Mouse (Mus musculus) T-helper 2 cell (primary cell): ENCODE measurements around the gene Slc35f1.

Source experiments
- in situ Hi-C: fragments of 300-600 bp; cut with MboI, MseI; formaldehyde crosslinking; loops from one replicate; pipeline ENCODE4 v1.15.1; 2025; ENCODE audit warnings: high pct_unique_total_duplicates

Gene Slc35f1

GRCm38 (mm10) chr10:52926330-52926729 is 236.0 kb downstream of the Slc35f1 start:
- in situ Hi-C loops, result no loop called here

DNA sequence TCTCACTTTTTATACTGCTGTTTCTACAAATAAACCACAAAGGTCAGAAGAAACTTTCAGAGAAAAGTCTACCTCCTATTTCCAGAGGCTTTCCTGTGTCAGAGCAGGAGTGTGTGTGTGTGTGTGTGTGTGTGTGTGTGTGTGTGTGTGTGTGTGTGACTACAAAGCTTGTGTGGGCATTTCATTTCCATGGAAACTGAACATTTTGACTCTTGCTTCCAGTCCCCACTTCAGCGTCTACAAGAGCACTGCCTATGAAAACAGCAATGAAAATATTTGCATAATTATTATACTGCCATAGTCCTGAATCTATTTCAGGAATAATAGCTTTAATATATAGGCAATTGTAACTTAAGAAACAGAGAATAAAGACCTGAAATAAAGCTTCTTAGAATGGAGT is 241.8 kb downstream of the Slc35f1 start:
- in situ Hi-C loops, result no loop called here

DNA sequence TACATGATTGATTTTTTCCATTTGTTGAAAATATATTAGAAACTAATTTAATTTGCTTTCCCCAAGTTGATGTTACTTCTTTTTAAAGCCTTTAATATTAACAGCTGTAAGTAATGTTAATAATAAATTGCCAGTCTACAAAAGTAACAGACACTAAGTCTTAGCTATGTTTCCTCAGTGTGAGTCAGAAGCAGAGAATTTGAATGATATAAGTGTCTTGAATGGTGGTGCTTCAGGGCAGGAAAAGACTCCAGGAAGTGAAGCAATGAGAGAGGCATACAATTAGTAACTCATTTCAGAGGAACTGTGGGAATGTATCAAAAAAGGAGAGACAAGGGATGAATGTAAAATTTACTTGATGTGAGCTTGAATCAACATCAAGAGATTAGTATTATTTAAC is 244.3 kb downstream of the Slc35f1 start:
- in situ Hi-C loops, result no loop called here

- in situ Hi-C loops, result no loop called here
Measured at GRCm38 (mm10) chr10:52940111-52940830, 249.9 kb downstream of the Slc35f1 start.

GRCm38 (mm10) chr10:52940831-52941216 is 250.5 kb downstream of the Slc35f1 start:
- in situ Hi-C loops, result no loop called here

DNA sequence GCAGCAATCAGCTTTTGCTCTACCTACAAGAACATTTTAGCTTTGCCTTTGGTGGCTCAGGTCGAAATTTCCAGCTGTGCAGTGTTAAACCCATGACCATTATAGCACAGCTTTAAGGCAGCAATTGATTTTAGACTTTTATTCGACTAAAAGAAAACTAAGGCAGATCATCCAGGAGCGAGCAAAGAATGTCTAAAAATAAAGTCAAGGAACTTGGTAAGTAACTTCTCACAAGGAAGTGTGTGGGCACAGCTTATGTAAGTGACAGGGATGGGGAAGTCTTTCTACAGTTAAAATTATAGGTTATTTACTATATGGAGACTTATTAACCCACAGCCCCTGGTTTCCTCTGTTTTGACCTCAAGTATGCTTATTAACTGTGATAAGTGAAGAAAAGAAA is 262.2 kb downstream of the Slc35f1 start:
- in situ Hi-C loops, result no loop called here

DNA sequence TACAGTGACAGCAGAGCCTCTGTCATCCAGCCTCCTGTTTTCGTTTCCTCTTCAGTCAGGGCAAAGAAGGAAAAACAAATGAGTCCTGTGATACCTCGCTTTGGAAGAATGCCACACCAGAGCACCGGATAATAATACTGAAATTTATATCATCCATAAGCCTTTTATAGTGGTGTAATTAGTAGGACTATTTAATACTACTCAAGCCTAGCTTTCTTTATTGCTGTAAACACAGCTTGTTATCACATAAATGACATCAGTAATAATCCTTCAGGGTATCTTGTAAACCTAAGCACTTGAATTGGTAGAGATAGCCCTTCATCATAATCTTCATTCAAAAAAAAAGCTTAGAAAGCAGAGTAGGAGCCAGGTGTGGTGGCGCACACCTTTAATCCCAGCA is 266.4 kb downstream of the Slc35f1 start:
- in situ Hi-C loops, result no loop called here

DNA sequence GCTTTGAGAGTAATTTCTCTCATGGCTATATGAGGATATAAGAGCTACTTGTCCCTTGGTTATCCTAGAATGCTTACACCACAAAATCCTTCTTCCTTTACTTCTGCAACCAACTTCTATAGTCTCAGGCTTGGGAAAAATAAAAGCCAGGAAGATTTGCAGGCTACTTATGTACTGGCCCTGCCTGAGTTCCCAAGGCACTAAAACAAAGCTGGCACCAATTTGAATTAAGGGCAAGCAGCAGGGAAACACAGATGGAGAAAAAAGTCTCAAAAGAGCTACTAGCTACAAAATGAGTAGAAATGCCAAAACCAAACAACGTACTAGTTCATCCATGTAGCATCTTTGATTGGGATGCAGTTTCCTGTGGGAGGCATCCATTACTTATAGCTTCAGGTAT is 288.9 kb downstream of the Slc35f1 start:
- in situ Hi-C loops, result no loop called here

GRCm38 (mm10) chr10:52982836-52983235 is 292.5 kb downstream of the Slc35f1 start:
- in situ Hi-C loops, result no loop called here

GRCm38 (mm10) chr10:52992246-52992645 is 301.9 kb downstream of the Slc35f1 start:
- in situ Hi-C loops, result no loop called here

GRCm38 (mm10) chr10:52996886-52997285 is 306.6 kb downstream of the Slc35f1 start:
- in situ Hi-C loops, result no loop called here

GRCm38 (mm10) chr10:53001136-53001535 is 310.8 kb downstream of the Slc35f1 start:
- in situ Hi-C loops, result no loop called here

DNA sequence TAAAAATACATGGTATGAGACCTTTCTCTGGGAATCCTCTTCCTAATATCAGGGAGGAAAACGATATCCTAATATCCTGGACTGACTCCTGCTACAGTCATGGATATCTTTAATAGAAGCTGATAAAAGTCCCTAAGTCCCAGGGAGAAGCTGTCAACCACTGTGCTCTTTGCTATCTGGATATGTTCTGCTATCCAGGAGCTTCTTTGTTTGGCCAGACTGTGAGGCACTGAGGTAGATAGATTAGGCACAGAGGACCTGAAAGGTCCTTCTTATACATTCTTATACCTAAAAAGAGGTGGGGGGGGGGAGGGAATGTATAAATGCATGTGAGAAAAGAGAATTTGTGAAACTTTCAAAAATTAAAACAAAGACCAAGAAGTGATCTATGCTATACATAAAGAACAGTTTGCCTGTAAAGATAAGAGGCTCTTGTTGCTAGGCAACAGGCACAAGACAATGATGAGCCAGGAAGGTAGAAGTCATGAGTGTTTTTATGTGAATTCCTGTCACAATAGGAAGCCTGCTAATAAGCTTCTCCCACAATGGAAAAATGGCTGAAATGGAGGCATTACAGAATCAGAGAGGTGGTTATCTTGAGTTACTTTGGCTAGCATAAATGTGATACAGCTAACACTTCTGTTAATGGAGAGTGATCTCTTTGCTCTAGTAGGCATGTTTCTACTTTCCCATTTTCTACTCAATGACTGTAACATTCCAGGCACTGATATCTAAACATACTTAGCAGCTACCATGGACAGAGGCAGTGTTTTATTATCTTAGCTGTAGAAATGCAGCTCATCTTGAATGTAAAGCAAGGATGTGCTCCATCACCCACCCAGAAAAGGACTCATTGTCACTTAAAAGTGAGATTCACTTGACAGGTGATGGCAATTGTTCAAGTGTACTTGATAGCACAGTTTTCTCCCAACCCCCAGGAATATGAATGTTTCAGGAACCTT is 316.2 kb downstream of the Slc35f1 start:
- in situ Hi-C loops, result no loop called here

DNA sequence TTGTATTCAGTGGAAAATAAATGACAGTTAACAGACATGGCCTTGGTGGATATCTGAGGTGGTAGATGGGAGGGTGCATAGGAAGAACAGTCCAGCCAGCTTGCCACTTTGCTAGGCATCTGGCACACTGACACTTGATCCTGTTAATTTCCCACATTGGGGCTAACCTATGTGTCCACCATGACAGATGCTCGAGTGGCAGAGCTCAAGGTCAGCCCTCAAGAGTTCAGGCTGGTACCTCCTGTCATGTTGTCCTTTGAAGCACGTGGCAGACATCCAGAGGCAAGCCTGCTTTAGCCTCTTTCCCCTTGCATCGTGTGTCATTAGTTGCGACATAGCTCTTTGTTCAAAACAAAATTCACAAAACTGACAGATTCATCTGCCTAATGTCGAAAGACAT is 323.5 kb downstream of the Slc35f1 start:
- in situ Hi-C loops, result no loop called here

DNA sequence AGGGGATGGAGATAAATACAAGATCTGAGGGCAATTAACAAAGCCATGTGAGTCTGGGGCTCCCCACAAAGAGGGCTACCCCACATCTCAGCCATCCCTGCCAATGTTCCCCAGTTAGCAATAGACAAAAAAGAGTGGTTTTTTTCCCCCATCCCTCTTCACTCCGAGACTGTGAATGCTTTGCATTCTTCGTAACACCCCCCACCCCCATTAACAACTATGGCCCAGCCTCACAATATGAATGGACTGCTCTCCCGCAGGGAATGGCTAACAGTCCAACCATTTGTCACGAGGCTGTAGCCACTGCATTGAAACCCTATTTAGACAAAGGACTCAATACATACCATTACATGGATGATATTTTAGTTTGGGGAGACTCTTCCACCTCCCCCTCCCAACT is 338.1 kb downstream of the Slc35f1 start:
- in situ Hi-C loops, result no loop called here

DNA sequence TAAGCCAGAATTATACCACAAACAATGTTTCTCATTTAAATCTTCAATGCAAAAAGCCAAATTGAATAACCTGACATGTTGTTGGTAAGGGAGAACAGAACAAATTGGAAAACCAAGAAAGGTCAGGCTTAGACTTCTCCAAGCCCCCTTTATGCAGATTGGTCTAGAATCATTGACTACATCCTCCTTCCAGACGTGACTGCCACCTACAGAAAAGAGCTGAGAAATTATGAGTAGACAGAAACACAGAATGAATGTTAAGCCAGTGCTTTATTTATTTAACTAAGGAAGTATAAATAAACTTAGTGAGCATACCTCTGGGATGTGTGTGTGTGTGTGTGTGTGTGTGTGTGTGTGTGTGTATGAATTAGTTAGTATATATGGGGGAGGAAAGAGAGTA is 344.9 kb downstream of the Slc35f1 start:
- in situ Hi-C loops, result no loop called here

DNA sequence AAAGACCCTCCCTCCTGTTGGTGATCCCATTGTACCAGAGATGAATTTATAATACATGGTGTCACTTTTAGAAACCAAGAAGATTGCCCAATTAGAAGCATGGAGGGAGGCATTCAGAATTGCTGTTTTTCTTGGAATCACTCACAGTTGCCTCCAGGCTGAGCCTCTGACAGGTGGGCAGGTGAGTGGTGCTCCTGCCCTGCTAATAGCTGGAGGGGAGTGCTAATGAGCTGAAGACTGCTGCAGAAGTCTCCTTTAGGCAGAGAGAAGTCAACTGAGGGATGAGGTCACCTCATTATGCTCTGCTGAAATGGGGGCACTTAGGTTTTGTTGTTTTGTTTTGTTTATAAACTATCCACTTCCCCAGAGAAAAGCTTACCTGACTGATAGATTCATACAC is 355.6 kb downstream of the Slc35f1 start:
- in situ Hi-C loops, result no loop called here

DNA sequence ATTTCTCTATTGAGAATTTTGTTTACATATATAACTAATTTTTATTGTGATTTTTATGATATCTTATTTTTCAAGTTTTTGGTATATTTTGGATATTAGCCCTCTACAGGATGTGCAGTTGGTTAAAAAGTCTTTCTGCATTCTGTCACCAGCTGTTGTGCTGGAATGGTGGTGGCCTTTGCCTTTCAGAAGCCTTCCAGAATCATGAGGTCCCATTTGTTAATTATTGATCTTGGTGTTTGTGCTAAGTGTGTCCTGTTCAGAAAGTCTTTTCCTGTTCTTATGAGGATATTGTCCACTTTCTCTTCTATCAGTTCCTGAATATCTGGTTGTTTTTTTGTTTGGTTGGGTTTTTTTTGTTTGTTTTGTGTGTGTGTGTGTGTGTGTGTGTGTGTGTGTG is 362.2 kb downstream of the Slc35f1 start:
- in situ Hi-C loops, result no loop called here

GRCm38 (mm10) chr10:53060745-53061144 is 370.4 kb downstream of the Slc35f1 start:
- in situ Hi-C loops, result loop anchor here (10.0 kb wide), 2 partner anchors 1274 to 1536 kb away; no protein-coding TSS in a partner anchor

- in situ Hi-C loops, result loop anchor here (10.0 kb wide), 2 partner anchors 1272 to 1538 kb away; no protein-coding TSS in a partner anchor
Measured at GRCm38 (mm10) chr10:53062741-53063140, 372.4 kb downstream of the Slc35f1 start.

GRCm38 (mm10) chr10:53087811-53088210 is 397.5 kb downstream of the Slc35f1 start:
- in situ Hi-C loops, result no loop called here

DNA sequence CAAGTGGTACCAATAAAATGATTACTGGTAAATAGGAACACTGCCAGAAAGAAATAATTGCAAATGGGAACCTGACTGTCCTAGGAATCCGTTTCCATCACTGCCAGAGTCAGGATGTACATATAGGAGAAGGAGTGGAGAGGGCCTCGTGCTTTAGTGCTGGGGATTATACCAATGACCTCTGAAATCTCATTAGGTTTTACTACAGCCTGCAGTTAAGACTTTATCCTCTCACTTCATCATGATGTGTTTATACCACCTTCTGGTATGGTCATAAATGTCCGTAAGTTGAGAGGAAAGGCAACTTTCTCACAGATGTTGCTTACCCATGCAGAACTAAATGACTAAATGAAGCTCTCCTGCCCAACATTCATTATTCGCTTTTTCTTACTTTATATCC is 401.2 kb downstream of the Slc35f1 start:
- in situ Hi-C loops, result no loop called here

GRCm38 (mm10) chr10:53096446-53096845 is 406.1 kb downstream of the Slc35f1 start:
- in situ Hi-C loops, result no loop called here
